Mouse (Mus musculus): ENCODE results near the gene Smco4. TPM values are rescaled to one million over a fixed set of nuclear protein-coding genes. Genes with fewer than 3 reads are reported as not detected.

Smco4 gene
- total and polyA plus RNA-seq, 2 experiments: 5.9 to 7.9 TPM

DNA sequence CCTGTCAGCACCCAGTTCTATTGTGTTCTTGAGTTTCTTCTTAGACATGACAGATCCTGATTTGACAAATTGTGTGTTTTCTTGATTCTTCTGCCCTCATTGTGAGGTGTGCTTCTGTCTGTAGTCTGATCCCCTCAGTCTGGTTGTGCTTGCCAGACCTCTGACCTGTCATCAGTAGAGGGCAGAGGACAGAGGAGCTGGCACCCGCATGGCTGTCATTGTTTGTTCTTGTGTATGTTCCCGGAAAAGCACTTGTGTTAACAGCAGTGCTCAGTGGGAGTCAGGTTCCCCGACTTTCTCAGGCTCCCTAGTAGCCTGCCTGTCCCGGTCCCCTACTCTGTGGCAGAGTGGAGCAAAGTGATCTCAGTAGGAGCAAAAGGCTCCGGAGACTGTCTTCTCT lies 42.2 kb downstream of the Smco4 start:
- Histone ChIP-seq H3K36me3 (ENCODE audit: control insufficient read depth, insufficient read depth, low read length) (no peaks in the 10 kb centered on the region), H3K27me3 (ENCODE audit: control insufficient read depth, insufficient read depth, low read length) (no peaks in the 10 kb centered on the region), H3K79me2 (ENCODE audit: control insufficient read depth, insufficient read depth, low read length) (0 out of 2 replicates have a peak, but pooled peaks cover under 1% of the 10 kb centered on the region), H3K9ac (ENCODE audit: low read depth, low read length) (peak overlapping the region; percentile 50; the same call in 1 of the 2 replicates), H3K27ac (replicated peaks; ENCODE audit: insufficient read depth, low read depth, low read length) (peak overlapping the region; percentile 87), H3K4me1 (ENCODE audit: control insufficient read depth, insufficient read depth, low read length) (peaks cover 25% of the 10 kb centered on the region), H3K4me3 (ENCODE audit: insufficient read depth, low read depth, low read length) (no peak overlapping the region)
- DNase-seq (ENCODE audit: extremely low read depth, low read depth, low spot score): peak; percentile 89
- 18% methylated on average over 5 of the region's 5 CpGs for WGBS
- no peak for TF ChIP-seq CTCF (IDR thresholded peaks at IDR 0.05; ENCODE audit: low read depth, low read length)
- TF ChIP-seq POLR2A (IDR thresholded peaks at IDR 0.05; ENCODE audit: extremely low read depth, insufficient read depth, low read length): no peak

DNA sequence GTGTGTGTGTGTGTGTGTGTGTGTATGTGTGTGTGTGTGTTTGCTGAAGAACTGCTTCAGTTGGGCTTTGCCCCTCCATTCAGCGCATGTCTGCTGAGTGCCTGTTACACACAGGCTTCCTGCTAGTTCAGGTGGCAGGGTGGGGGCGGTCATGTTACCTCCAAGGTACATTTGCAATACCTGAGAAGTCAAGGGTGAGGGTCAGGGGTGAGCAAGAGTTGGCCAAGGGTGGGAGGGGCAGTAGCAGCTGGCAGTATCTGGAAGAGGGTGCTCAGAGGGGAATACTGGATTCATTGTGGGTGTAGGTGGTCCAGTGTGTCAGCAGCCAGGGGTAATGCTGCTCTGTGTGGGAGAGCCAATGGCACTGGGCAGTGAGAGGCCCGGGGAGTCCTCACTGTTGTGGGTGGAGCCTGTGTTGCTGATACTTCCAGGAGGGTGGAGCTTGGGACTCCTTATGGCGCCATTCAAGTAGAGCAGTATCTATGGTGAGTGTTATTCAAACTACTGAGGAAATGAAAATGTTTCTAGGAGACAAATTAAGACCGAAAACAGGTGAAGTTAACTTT lies 43.7 kb downstream of the Smco4 start:
- H3K4me1 ChIP-seq (ENCODE audit: control insufficient read depth, insufficient read depth, low read length): peaks cover 31% of the 10 kb centered on the region
- H3K4me3 ChIP-seq (ENCODE audit: insufficient read depth, low read depth, low read length): no peak overlapping the region
- H3K27ac ChIP-seq (replicated peaks; ENCODE audit: insufficient read depth, low read depth, low read length): no peak overlapping the region
- H3K36me3 ChIP-seq (ENCODE audit: control insufficient read depth, insufficient read depth, low read length): no peaks in the 10 kb centered on the region
- 57% methylated on average over 5 of the region's 5 CpGs for WGBS
- peak; percentile 46 for DNase-seq (ENCODE audit: extremely low read depth, low read depth, low spot score)
- H3K27me3 ChIP-seq (ENCODE audit: control insufficient read depth, insufficient read depth, low read length): no peaks in the 10 kb centered on the region
- no peaks in the 10 kb centered on the region for H3K79me2 ChIP-seq (ENCODE audit: control insufficient read depth, insufficient read depth, low read length)
- TF ChIP-seq CTCF (IDR thresholded peaks at IDR 0.05; ENCODE audit: low read depth, low read length) (no peak), POLR2A (IDR thresholded peaks at IDR 0.05; ENCODE audit: extremely low read depth, insufficient read depth, low read length) (no peak)
- H3K9ac ChIP-seq (ENCODE audit: low read depth, low read length): no peak overlapping the region

DNA sequence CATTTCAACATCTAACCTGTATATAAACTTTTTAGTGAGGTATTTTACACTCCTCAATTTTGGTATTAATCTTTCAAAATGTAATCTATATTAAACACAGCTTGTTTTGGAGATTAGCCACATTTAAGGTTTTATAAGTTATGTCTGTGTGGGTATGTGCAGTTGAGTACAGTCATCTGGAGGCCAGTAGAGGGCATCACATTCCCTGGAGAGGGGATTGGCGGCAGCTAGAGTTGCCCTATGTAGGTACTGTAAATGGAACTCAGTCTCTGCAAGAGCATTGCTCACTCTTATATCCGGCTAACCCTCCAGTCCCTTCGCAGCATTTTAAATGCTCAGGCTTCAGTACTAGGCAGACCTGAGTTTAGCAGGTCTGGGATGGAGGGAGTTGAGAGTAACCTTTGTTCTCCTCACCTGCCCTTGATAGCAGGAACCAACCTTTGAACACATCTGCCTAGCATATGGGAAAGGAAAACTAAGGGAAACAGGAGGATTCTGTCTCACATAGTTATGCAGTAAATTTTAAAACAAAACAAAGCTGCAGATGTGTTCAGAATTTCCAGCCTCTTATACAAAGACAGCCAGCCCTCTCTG lies 44.3 kb downstream of the Smco4 start:
- TF ChIP-seq CTCF (IDR thresholded peaks at IDR 0.05; ENCODE audit: low read depth, low read length) (peak; percentile 18; the same call in 1 of the 2 replicates), POLR2A (IDR thresholded peaks at IDR 0.05; ENCODE audit: extremely low read depth, insufficient read depth, low read length) (no peak)
- H3K79me2 ChIP-seq (ENCODE audit: control insufficient read depth, insufficient read depth, low read length): no peaks in the 10 kb centered on the region
- H3K9ac ChIP-seq (ENCODE audit: low read depth, low read length): no peak overlapping the region
- H3K4me1 ChIP-seq (ENCODE audit: control insufficient read depth, insufficient read depth, low read length): peaks cover 35% of the 10 kb centered on the region
- peak; percentile 68 for DNase-seq (ENCODE audit: extremely low read depth, low read depth, low spot score)
- WGBS: 52% methylated on average over 3 of the region's 3 CpGs
- H3K27ac ChIP-seq (replicated peaks; ENCODE audit: insufficient read depth, low read depth, low read length): no peak overlapping the region
- no peaks in the 10 kb centered on the region for H3K36me3 ChIP-seq (ENCODE audit: control insufficient read depth, insufficient read depth, low read length)
- H3K4me3 ChIP-seq (ENCODE audit: insufficient read depth, low read depth, low read length): no peak overlapping the region
- H3K27me3 ChIP-seq (ENCODE audit: control insufficient read depth, insufficient read depth, low read length): no peaks in the 10 kb centered on the region

DNA sequence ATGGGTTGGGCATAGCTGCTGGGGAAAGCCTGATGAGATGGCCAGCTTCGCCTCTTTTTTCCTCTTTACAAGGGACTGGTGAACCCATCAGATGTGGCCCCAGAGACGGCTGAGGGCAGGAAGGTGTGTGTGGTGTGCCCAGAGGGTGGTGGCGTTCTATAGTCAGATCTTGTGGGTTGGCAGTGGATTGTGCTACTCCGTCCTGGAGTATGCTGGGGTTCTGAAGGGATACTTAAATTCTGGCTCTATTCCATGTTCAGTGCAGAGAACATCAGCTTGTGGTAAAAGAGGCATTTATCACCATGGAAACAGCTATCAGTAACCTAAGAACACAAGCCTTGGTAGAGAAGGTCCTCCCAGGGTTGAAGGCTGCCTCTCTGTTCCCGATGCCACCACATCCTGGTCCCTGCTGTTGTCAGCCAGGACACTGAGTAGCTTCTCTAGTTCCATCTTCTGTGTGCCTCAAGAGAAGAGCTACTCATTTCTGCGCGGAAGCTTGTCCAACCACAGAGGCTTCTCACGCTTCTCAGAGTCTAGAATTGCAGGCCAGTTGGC lies 45.8 kb downstream of the Smco4 start:
- WGBS: 92% methylated on average over 8 of the region's 8 CpGs

DNA sequence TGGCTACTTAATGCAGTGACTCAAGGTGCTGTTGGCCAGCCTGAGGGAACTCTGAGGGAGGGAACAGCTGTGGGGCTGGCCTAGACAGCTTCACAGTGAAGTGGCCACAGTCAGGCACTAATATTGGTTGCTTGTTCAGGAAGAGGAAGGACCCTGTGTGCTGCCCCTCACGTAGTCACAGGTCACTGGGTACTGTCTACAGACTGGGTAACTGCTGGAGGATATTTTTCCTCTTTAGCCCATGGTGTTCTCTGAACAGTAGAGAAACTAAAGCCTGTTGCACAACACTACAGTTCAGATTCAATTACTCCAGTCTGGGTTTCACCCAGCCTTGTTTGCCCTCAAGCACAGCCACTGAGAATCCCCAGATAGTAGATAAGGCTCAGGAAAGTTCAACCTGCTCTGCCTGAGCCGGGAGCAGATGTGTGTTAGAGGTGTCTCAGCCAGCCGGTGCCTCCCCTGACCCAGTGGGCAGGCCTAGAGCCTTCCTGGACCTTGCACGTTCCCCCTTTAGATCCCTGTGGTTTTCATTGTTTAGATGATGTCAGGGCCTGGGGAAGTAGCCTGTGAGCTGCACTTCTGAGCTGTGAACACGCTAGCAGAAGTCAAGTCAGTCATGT lies 48.6 kb downstream of the Smco4 start:
- H3K9ac ChIP-seq (ENCODE audit: low read depth, low read length): no peak overlapping the region
- 22% methylated on average over 5 of the region's 5 CpGs for WGBS
- peak; percentile 85 for DNase-seq (ENCODE audit: extremely low read depth, low read depth, low spot score)

More for the DNA sequence above, 45.8 kb downstream of the Smco4 start:
- H3K4me3 ChIP-seq (ENCODE audit: insufficient read depth, low read depth, low read length): no peak overlapping the region
- DNase-seq (ENCODE audit: extremely low read depth, low read depth, low spot score): no peak
- no peaks in the 10 kb centered on the region for H3K79me2 ChIP-seq (ENCODE audit: control insufficient read depth, insufficient read depth, low read length)
- TF ChIP-seq CTCF (IDR thresholded peaks at IDR 0.05; ENCODE audit: low read depth, low read length) (no peak), POLR2A (IDR thresholded peaks at IDR 0.05; ENCODE audit: extremely low read depth, insufficient read depth, low read length) (no peak)
- no peaks in the 10 kb centered on the region for H3K36me3 ChIP-seq (ENCODE audit: control insufficient read depth, insufficient read depth, low read length)
- no peak overlapping the region for H3K27ac ChIP-seq (replicated peaks; ENCODE audit: insufficient read depth, low read depth, low read length)
- H3K9ac ChIP-seq (ENCODE audit: low read depth, low read length): no peak overlapping the region
- no peaks in the 10 kb centered on the region for H3K27me3 ChIP-seq (ENCODE audit: control insufficient read depth, insufficient read depth, low read length)
- peaks cover 35% of the 10 kb centered on the region for H3K4me1 ChIP-seq (ENCODE audit: control insufficient read depth, insufficient read depth, low read length)

More for the DNA sequence above, 48.6 kb downstream of the Smco4 start:
- peaks cover 22% of the 10 kb centered on the region for H3K4me1 ChIP-seq (ENCODE audit: control insufficient read depth, insufficient read depth, low read length)
- H3K79me2 ChIP-seq (ENCODE audit: control insufficient read depth, insufficient read depth, low read length): no peaks in the 10 kb centered on the region
- H3K27ac ChIP-seq (replicated peaks; ENCODE audit: insufficient read depth, low read depth, low read length): peak overlapping the region; percentile 63
- TF ChIP-seq CTCF (IDR thresholded peaks at IDR 0.05; ENCODE audit: low read depth, low read length) (no peak), POLR2A (IDR thresholded peaks at IDR 0.05; ENCODE audit: extremely low read depth, insufficient read depth, low read length) (no peak)
- no peaks in the 10 kb centered on the region for H3K36me3 ChIP-seq (ENCODE audit: control insufficient read depth, insufficient read depth, low read length)
- H3K4me3 ChIP-seq (ENCODE audit: insufficient read depth, low read depth, low read length): no peak overlapping the region
- H3K27me3 ChIP-seq (ENCODE audit: control insufficient read depth, insufficient read depth, low read length): no peaks in the 10 kb centered on the region
